26 mouse cellular contexts compared by ENCODE assay signal in genomic region chr13:90844191-90844590, GRCm38 (mm10).
A peak's percentile ranks its signal among the peaks of the same experiment; 100 is the strongest.
DNase-seq lines count a peak whose midpoint lies in the region; ATAC-seq and TF ChIP-seq lines count a peak whose summit lies in the region.
"Had no signal": no experiment of that assay in that cellular context is flagged by ENCODE, and none has a peak within 500 bp of the region (broad histone marks: within the 10 kb centered on the region; RNA-seq: fewer than 3 reads in every experiment).

No protein-coding gene starts in this region.

- TF ChIP-seq EP300 in stomach, postnatal 0 days (optimal IDR thresholded peaks at IDR 0.05): no peak

- H3K4me2 ChIP-seq in stomach, embryonic 15.5 days: no peak overlapping the region
- no peak overlapping the region for H3K4me2 ChIP-seq in stomach, postnatal 0 days (replicated peaks; ENCODE audit: low read depth)
- peak overlapping the region; percentile 12 for H3K4me2 ChIP-seq in liver, embryonic 16.5 days (ENCODE audit: low read depth, low read length)
- no peak overlapping the region for H3K4me2 ChIP-seq in forebrain, embryonic 16.5 days (ENCODE audit: low read length)
- H3K4me2 ChIP-seq: heart, embryonic 15.5 days; hindbrain, embryonic 14.5 days; limb, embryonic 12.5 days had no signal

- H3K9me3 ChIP-seq in stomach, embryonic 15.5 days: no peaks in the 10 kb centered on the region
- no peaks in the 10 kb centered on the region for H3K9me3 ChIP-seq in stomach, postnatal 0 days (ENCODE audit: control insufficient read depth, low read length)
- no peaks in the 10 kb centered on the region for H3K9me3 ChIP-seq in liver, embryonic 16.5 days (replicated peaks; ENCODE audit: control insufficient read depth, low read length)
- no peaks in the 10 kb centered on the region for H3K9me3 ChIP-seq in forebrain, embryonic 16.5 days (ENCODE audit: control insufficient read depth, low read length)
- H3K9me3 ChIP-seq: embryonic facial prominence, embryonic 10.5 days; heart, embryonic 15.5 days; limb, embryonic 12.5 days had no signal

- no peak for TF ChIP-seq CTCF in stomach, postnatal 0 days (IDR thresholded peaks at IDR 0.05; ENCODE audit: low read depth)

- DNase-seq in stomach, postnatal 0 days (ENCODE audit: low spot score): no peak
- DNase-seq in liver: peak; percentile 65
- no peak for DNase-seq in right cerebral cortex, postnatal 36 days (ENCODE audit: low spot score in 2 of 2)
- no peak for DNase-seq in lung, postnatal 36 days
- DNase-seq: cerebellum, adult 9-10 months; gastrocnemius, postnatal 36 days; heart, postnatal 36 days; kidney, adult 18-20 months; lung, adult 2 months; lung, postnatal 14 days; midbrain, embryonic 14.5 days; right cerebral cortex, postnatal 14 days; spleen, adult 18-20 months; thymus, postnatal 36 days had no signal

- H3K27me3 ChIP-seq in stomach, embryonic 15.5 days (replicated peaks): no peaks in the 10 kb centered on the region
- H3K27me3 ChIP-seq in stomach, postnatal 0 days (ENCODE audit: control insufficient read depth, insufficient read depth, low read length): no peaks in the 10 kb centered on the region
- no peaks in the 10 kb centered on the region for H3K27me3 ChIP-seq in liver, embryonic 16.5 days (ENCODE audit: control insufficient read depth, insufficient read depth, low read depth, low read length)
- no peaks in the 10 kb centered on the region for H3K27me3 ChIP-seq in forebrain, embryonic 16.5 days (replicated peaks; ENCODE audit: control insufficient read depth, insufficient read depth, low read length)
- H3K27me3 ChIP-seq: limb, embryonic 12.5 days; Patski had no signal

- H3K4me1 ChIP-seq in stomach, embryonic 15.5 days: no peaks in the 10 kb centered on the region
- no peaks in the 10 kb centered on the region for H3K4me1 ChIP-seq in stomach, postnatal 0 days (replicated peaks; ENCODE audit: control insufficient read depth, insufficient read depth)
- H3K4me1 ChIP-seq in liver, embryonic 16.5 days (ENCODE audit: control insufficient read depth, low read depth, low read length): peaks cover 16% of the 10 kb centered on the region
- H3K4me1 ChIP-seq in forebrain, embryonic 16.5 days (replicated peaks; ENCODE audit: control insufficient read depth, insufficient read depth, low read length): peaks cover 4% of the 10 kb centered on the region; the same call in 1 of the 2 replicates
- H3K4me1 ChIP-seq: limb, embryonic 12.5 days had no signal

- ATAC-seq in stomach, embryonic 15.5 days (ENCODE audit: insufficient read depth, low FRiP score, low read depth): peak; percentile 57
- ATAC-seq in stomach, postnatal 0 days (ENCODE audit: low FRiP score, low TSS enrichment): no peak
- peak; percentile 93 for ATAC-seq in liver, embryonic 16.5 days (ENCODE audit: low read depth)
- no peak for ATAC-seq in forebrain, embryonic 16.5 days
- ATAC-seq: CD4-positive, CD25-positive, alpha-beta regulatory T cell, adult 4 months; inflammation-experienced regulatory T-cells, adult 6 months; Patski had no signal

- no peak overlapping the region for H3K27ac ChIP-seq in stomach, embryonic 15.5 days
- no peak overlapping the region for H3K27ac ChIP-seq in stomach, postnatal 0 days (replicated peaks)
- H3K27ac ChIP-seq in liver, embryonic 16.5 days (ENCODE audit: low read length): peak overlapping the region; percentile 60
- H3K27ac ChIP-seq in forebrain, embryonic 16.5 days (ENCODE audit: low read length): no peak overlapping the region
- H3K27ac ChIP-seq: embryonic facial prominence, embryonic 10.5 days; heart, embryonic 15.5 days; hindbrain, embryonic 14.5 days; kidney, postnatal 0 days; limb, embryonic 12.5 days had no signal

- no peaks in the 10 kb centered on the region for H3K36me3 ChIP-seq in stomach, embryonic 15.5 days
- no peaks in the 10 kb centered on the region for H3K36me3 ChIP-seq in stomach, postnatal 0 days (ENCODE audit: control insufficient read depth, insufficient read depth, low read length)
- H3K36me3 ChIP-seq in liver, embryonic 16.5 days (ENCODE audit: control insufficient read depth, insufficient read depth): no peaks in the 10 kb centered on the region
- no peaks in the 10 kb centered on the region for H3K36me3 ChIP-seq in forebrain, embryonic 16.5 days (ENCODE audit: control insufficient read depth, insufficient read depth)
- H3K36me3 ChIP-seq: embryonic facial prominence, embryonic 10.5 days; heart, embryonic 15.5 days; limb, embryonic 12.5 days had no signal

- no peak overlapping the region for H3K4me3 ChIP-seq in stomach, embryonic 15.5 days (replicated peaks)
- H3K4me3 ChIP-seq in stomach, postnatal 0 days (ENCODE audit: low read depth, low read length): no peak overlapping the region
- H3K4me3 ChIP-seq in liver, embryonic 16.5 days (ENCODE audit: low read depth, low read length): no peak overlapping the region
- no peak overlapping the region for H3K4me3 ChIP-seq in forebrain, embryonic 16.5 days (replicated peaks; ENCODE audit: low read length)
- H3K4me3 ChIP-seq: embryonic facial prominence, embryonic 10.5 days; heart, embryonic 15.5 days; limb, embryonic 12.5 days; megakaryocyte, embryonic 14.5 days had no signal

- no peak overlapping the region for H3K9ac ChIP-seq in stomach, embryonic 15.5 days
- no peak overlapping the region for H3K9ac ChIP-seq in stomach, postnatal 0 days (ENCODE audit: low read length)
- H3K9ac ChIP-seq in liver, embryonic 16.5 days (ENCODE audit: low read depth, low read length): 0 out of 2 replicates have a peak overlapping the region, but pooled peaks have one; percentile 17
- H3K9ac ChIP-seq in forebrain, embryonic 16.5 days (replicated peaks; ENCODE audit: low read depth, low read length): no peak overlapping the region
- H3K9ac ChIP-seq: heart, embryonic 15.5 days; hindbrain, embryonic 14.5 days; limb, embryonic 12.5 days had no signal

Comparison
In these comparisons a context has a peak if more than half of its experiments do, and no peak if none do; other contexts are left out.
1. ATAC-seq: peak in stomach, embryonic 15.5 days (single experiment) and liver, embryonic 16.5 days (single experiment); none in stomach, postnatal 0 days (single experiment) and forebrain, embryonic 16.5 days (single experiment).